Mouse (Mus musculus) urinary bladder, adult 2 months (tissue): Measurements from ENCODE around the gene Ikzf1. TPM values are rescaled to one million over a fixed set of nuclear protein-coding genes. Genes with fewer than 3 reads are reported as not detected.

ENCODE experiments used
- DNase-seq: peaks from one replicate; pipeline ENCODE4 v3.0.0; 2022; ENCODE audit warnings: low spot score
- polyA plus RNA-seq: library from polyadenylated mRNA; depleted of rRNA; stranded (reverse); fragments of >200 nt; gene quantifications from 2 replicates; pipeline ENCODE4 v1.2.3, GENCODE M21; 2012

Ikzf1 gene
- polyA plus RNA-seq, 1 experiment: 3.9 TPM

DNA sequence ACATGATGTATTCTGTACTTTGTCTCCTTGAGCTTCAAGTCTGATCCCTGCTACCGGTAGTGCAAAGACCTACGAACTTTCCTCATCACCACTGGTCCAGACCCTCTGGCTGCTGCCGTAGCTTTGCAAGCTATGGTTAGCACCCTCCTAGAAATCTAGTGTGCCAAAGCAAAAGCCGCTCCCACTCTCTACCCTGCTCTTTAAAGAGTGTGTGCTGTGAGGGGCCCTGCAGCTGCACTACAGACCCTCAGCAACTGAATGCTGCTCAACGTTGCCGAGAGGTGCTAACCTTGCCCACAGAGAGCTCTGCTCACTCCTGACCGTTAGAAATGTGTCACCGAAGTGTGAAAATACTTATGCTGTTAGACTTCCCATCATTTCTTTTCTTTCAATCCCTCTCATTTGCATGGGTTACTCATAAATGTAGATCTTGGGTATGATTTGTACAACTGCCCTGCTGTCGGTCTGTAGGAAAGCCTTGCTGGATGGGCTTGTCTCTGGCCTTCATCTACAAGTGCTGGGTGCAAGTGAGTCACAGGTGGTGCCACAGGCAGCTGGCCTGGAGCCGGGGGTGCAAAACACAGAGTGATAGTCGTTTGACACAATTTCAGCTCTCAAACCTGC lies 40.6 kb downstream of the Ikzf1 start:
- no peak for DNase-seq

DNA sequence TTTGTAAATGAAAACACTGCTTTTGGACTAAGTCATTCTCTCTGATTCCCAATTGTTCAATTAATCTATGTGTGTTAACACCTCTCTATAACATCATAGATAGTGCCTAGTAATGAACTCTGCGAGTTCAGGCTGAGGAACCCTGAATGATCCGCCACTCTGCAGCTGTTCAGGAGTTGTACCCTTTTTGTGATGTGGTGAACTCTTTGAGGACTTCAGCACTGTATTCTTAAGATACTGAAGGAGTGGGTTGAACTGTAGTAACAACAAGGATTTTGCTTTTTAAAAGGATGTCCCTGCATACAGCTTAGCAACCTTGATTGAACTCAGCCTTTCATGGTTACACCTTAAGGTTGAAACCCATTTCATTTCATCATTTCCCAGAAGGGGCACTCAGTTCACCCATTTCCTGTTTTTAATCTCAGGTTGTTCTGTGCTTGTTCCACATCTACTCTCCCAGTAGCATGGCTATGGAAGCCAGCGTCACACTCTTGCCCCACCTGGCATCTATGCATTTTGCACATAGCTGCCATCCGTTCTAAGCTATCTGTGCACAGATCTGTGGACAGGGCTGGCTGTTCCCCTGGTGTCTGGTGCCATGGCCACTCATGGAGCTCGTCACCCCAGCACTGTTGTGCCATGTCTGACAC lies 41.2 kb downstream of the Ikzf1 start:
- no peak for DNase-seq

DNA sequence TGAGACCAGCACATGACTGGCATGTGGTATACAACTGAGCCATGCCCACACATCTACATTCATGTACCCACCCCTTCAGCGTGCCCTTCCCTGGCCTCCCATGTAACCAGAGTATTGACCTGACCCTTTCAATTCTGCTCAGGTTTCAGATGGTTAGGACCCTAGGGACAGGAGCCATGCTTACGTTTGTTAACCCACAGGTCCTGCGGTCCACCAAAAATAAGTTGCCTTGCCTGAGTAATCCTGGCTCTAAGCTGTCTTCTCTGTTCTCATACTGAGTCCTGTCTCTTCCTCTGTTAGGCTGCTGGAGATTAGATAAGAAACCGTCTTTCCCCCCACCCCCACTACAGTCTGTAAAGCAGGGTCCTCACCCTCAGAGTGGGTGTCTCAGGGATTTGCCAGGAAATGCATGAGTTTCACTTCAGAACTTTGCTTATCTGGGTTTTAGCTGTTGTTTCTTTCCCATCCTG lies 42.0 kb downstream of the Ikzf1 start:
- no peak for DNase-seq

DNA sequence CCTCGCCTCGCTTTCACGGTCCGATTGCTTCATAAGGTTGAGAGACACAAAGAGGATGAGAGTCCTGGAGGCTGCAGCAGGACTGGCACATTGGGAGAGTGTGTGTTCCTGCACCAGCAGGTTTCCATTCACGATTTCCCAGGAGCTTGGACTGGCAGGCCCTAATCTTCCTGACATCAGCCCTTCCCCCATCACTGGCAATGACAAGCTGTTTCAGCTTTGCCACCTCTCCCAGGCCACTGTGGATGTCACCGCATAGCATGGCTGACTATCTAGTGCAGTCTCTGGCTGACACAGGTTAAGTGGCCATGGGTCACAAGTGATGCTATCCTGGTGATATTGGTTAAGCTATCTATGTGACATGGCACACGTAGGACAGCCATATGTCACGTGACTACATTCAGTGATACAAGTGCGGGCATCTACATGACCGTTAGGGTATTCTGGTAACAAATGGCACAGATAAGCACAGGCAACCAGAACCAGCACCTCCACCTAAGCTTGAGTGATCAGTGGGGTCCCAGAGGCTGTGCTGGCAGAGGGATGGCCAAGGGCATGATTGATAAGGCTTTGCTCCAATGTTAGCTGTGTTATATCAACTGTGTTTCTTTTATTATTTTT lies 43.2 kb downstream of the Ikzf1 start:
- no peak for DNase-seq

DNA sequence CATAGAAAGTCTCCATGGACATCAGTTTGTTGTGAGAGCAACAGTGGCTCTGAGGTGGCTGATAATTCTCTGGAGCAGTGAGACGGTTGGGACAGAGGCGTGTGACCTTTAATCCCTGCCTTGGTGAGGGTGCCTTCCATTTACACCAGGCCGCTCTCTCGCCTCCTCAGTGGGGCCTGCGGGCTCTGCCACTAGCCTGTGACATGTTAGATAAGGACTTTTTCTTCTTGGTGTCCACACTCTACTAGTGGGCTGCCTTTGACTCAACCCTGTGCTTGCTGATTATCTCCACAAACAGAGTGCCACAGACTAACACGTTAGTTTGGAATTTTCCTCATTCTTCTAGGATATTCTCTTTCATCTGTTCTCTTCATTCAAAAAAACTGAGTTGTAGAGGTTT lies 44.4 kb downstream of the Ikzf1 start:
- DNase-seq: no peak

DNA sequence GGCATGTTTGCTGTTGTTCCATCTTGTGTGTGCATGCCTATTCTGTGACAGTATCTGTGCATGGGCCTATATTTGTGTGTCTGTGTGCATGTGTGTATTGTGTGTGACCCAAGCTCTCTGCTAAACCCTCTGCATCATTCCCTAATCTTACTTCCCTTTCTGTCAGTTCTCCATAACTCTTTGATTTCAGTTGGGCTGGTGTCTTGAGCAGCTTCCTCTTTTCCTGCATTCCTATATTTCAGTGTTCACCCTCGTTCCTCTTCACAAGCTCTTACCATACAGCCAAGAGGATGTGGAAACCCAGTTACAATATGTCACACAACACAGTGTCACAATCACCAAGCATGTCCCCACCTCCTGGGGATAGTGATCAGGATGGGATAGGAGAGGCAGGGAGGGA lies 45.3 kb downstream of the Ikzf1 start:
- DNase-seq: no peak

DNA sequence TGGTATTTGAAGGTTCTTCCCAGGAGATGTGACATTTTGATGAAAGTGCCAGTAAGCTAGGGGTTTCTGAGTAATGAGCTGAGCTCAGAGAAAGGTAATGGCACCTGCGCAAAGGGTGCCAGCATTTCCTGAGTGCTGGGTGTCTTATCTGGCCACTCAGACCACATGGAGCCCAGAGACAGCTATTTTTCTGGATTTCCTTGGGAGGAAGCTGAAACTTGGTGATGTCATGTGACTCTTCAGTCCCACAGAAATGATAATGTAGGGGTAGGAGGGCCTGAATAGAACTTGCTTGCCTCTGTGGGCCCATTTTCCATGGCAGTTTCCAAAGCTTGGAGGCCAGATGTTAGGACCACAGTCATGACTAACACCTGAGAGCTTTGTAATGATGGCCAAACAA lies 46.9 kb downstream of the Ikzf1 start:
- no peak for DNase-seq

DNA sequence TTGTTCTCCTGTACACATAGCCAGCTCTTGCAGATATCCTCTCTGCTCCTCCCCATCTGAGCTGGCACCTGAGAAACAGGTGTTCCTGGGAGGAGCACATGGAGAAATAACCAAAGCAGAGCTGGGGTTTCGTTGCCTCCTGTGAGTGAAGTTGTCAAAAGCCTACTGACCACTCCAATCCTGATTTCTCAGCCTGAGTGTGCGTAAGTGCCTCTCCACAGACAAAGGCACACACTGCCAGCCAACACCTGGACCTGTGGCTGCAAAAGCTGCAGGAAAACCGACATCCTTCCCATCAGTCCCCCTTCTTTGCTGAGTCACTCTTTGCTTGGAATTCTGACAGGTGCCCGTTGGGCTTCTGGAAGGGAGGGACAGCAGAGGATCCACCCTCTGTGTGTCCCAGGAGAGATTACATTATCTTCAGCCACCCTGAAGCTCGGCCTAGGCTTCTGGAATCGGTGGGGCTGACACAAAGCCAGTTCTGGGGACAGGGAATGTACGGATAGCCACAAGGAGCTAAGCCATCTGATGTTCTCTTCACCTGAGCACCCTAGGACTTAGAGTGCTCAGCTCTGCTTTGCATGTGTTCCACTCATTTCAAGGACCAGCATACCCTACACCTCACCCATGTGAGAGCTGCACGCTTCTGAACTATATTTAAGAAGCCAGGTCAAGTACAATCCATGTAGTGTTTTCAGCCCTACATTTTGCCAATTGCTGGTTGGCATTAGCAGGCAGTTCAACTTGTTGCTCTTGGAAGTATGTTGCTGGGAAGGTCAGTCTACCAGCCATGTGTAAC lies 48.4 kb downstream of the Ikzf1 start:
- DNase-seq: no peak

DNA sequence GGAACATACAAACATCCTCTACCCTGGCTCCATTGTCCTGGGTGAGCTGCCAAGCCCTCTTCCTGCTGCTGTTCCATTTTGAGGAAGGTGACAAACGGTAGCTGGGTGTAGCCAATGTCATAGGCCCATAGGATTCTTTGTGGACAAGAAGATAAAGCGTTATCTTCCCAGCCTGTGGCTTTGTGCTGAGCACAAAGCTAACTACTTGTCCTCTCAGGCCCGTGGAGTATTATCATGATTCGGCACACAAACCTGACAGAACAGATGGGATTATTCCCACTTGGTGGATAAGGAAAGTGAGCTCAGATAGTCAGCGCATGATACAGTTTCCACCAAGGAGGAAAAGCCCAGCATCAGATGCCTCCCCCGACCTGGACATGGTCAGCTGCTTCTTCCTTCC lies 50.4 kb downstream of the Ikzf1 start:
- DNase-seq: no peak

DNA sequence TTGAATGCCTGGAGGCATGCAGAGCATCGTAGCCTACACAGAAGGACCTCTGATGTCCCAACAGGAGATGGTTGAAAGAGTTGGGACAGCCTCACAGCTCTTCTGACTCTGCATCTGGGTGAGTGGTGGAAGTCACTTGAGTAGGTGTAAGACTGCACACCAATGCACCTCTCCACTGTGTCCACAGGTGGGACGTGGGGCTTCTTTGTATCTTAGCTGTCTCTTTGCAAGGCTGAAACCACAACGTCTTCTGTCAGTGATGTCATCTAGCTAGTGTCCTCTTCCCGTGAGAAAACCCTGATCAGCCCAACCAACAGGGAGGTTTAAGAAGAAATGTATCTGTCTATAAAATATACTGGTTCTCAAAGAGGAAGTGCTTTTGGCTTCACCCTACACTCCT lies 52.1 kb downstream of the Ikzf1 start:
- no peak for DNase-seq

DNA sequence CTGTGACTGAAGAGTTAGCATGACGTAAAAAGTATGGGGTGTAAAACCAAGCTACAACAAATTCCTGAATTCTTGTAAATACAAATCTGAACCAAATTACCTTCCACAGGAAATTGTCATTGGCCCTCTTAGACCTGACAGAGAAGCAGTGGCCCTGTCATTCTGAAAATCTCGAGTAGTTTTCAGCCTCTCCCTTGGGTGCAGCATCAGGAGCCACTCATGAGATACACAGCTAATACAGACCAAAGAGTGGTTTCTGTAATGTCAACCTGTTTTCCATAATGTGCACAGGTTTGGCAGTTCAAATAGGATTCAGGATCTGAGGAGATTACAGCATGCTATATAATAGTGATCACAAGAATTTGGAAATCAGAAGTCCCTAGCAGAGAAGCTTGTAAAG lies 52.8 kb downstream of the Ikzf1 start:
- DNase-seq: no peak

DNA sequence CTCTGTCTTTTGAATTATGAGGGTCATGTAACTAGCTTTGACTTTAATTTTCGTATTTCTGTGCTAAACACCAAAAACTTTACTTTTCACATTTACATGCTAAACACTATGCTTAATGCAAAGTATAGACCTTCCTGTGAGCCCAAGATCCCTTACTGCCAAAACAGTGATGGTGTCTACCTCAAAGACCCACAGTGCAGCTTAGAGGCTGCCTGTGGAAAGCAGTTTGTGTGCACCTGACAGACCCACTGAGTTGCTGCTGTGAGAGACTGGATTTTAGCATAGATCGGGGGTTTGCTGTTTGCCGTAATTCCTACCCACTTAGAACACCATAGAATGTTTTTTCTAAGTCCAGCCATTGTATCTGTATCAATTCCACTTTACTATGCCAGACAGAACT lies 54.3 kb downstream of the Ikzf1 start:
- no peak for DNase-seq

DNA sequence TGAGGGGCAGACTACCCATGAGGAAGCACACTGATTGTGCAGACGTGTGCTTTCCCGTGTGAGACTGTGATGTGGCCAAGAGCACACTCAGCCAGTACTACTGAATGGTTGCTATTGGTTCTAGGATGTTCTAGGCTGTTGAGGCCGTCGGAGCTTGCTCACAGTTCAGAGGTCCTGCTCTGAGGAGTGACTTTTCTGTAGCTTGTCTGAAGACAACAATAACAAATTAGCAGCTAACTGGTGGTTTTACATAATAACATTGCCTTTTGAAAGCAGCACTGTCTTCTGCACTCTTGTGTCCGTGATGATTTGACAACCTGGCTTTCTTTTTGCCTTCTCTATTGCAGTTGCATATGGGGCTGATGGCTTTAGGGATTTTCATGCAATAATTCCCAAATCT lies 55.8 kb downstream of the Ikzf1 start:
- DNase-seq: no peak

DNA sequence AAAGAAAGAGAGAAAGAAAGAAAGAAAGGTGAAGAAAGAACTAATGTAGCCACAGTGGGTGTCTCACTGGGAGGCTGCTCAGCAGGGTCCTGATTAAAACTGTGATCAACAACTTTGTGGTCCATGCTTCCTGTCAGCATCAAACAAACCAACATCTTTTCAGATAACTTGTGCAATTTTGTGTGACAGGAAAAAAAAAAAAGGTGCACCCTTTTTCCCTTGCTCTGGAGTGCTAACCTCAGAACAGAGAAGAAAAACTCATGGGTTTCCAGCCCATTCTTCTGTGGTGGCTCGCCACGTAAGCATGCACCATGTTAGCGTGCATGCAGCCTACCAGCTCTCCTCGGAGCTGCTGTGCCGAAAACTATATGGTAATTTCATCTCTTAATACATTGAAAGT lies 56.8 kb downstream of the Ikzf1 start:
- no peak for DNase-seq

DNA sequence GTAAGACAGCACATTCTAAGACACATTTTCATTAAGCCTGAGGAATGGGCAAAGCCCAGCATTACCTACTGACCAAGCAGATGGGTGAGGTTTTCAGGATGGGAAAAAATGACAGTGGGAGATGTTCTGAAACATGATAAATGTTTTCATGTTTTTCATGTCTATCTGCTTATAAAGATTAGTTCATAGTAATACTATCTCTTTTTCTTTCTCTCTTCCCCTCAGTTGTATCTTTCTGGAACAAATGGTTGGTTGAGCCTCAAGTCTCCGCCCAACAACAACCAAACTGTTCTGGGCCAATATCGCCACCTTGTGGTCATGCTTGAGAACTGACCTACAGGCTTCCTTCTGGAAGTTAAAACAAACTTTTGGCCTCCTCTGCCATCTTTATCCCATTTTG lies 57.8 kb downstream of the Ikzf1 start:
- no peak for DNase-seq

DNA sequence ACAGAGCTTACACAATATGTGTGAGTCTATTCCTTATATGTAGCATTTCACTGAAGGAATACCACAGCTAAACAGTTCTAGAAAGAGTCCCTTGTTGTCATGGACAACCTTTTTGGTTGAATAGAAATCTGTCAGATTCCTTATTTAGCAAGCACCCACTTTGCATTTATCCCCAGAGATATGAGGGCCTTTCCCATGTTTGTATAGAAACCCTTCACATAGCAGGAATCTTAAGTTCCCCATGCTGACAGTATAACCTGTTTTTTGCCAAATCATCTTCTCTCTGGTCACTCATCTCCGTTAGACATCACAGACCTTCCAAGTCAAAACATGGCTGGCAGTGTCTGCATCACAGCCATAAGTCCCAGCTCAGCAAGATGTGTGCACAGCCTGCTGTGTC lies 59.4 kb downstream of the Ikzf1 start:
- no peak for DNase-seq

DNA sequence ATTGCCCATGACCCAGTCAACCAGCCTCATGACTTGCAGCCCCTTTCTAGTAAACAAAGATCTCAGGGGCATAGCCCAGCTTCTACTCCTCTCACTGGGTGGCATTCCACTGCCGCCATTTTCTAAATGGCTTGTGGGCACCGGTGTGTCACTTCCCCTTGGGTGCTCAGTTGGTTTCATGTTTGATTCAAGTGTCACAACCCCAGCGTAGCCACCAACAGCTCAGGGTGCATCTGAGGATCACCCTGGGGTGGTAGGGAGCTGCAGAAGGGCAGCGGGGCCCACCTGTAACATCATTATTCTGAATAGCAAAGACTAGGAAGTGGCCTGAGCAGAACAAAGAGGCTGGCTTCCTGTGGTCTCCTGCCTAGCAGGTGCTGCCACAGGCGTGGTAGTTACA lies 66.3 kb downstream of the Ikzf1 start:
- no peak for DNase-seq

DNA sequence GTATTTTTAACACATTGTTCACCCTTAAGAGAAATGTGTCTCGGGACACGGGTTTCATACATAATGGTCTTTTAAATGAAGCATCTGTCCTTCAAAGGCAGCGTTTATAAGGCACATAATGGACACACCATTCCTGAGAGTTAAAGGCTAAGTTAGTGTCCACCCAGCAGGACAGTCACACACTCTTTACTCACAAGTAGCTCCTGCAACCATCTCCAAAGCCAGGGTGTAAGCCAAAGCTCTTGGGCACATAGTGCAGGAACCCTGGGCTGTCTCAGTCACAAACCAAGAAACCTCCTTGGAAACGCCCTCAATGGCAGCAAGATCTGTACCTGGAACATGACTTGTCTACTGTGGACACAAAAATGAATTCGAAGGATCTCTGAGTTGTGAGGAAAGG lies 68.1 kb downstream of the Ikzf1 start:
- no peak for DNase-seq

DNA sequence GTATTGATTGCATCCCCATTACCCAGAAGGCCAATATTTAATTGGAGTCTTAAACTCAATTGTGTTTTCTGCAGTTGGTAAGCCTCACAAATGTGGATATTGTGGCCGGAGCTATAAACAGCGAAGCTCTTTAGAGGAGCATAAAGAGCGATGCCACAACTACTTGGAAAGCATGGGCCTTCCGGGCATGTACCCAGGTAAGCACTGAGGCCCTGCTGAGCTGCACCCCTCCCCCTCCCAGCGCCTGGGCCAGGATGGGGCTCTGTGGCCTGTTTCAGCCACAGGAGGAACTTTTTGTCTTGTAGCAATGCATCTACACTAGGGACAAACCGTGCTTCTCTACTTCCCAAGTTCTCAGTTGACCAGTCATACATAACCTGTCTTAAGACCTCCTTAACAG lies 73.3 kb downstream of the Ikzf1 start:
- no peak for DNase-seq

DNA sequence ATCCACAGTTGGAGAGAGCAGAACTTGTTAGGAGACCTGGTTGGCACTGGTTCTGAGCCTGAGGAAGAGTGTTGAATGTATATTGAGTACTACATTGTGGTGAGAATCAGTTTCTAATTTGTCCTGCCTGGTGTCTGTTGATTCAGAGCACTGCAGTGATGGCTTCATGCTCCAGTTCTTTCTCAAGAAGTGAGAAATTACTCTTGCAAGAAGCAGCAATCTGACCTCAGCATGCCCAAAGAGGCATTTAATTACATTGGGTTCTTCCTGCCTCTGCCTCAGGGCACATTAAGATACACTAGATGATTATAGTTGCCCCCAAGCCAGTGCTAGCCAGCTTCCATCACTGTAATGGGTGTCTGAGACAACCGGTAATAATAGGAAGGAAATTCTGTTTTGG lies 74.1 kb downstream of the Ikzf1 start:
- no peak for DNase-seq

DNA sequence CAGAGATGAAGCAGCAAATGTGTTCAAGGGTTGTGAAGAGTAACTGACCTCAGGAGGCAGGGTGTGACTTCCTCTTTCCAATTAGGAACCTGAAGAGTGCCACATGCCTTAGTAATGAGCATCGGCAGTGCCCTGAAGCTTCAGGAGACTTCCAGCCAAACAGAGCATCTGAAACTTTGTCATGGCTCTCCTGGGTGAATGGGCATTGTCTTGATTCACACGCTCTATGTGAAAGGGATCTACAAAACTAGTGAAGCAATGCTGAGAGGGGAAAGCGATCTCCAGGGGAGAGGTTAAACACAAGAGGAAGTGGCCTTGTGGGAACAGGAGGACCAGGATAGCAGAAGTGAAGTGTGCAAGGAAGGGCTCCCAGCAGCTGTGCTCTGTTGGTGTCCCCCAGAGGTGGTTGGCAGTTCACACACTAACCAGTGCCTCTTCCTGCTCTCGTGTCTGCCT lies 78.4 kb downstream of the Ikzf1 start:
- DNase-seq: no peak

DNA sequence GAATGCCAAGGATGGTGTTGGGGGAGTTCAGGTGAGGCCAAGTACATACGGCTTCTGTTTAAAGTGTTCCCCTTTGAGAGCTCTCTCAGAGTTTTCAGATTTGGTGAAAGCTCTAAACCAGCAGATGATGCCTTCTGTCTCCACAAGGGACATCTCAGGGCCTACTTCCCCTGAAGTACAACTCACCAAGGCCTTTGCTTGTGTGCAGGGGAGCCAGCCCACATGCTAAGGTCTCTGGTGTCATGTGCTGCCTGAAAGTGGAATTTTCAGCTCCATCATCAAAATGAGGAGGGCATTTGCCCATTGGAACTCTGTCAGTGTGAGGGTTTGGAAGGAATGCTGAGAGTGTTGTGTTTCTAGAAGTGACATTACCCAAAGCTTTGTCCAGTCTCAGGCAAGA lies 80.6 kb downstream of the Ikzf1 start:
- no peak for DNase-seq

DNA sequence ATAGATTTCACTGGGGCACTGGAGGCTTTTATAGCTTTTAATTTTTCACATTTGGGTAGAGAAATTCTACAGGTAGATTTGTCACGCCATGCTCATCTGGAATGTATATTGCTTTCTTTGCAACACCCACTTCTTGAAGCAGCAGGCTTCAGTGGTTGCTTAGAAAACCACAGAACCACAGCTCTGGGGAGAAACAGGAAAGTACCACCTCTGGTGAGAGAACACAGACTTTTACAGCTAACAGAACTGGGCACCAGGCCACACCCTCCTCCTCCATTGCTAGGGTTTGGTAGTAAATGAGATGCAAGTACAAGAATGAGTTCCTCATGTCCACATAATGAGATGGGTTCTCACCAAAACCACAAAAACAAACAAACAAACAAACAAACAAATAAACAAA lies 81.3 kb downstream of the Ikzf1 start:
- no peak for DNase-seq
